Mouse (Mus musculus) embryonic fibroblast, embryonic 13.5 days (primary cell): Measurements from ENCODE around the gene Xpa.
"Not testable (repeated sequence)": the region's sequence is repeated elsewhere in the genome, so short reads cannot be mapped to it uniquely, and the experiment has no call there.

Source experiments
- CTCF ChIP-seq: IDR thresholded peaks from 2 replicates; pipeline ENCODE4 v1.5.1; 2011; ENCODE audit warnings: mild to moderate bottlenecking, control low read depth, low read length, moderate library complexity, borderline replicate concordance; ENCODE audit not compliant: insufficient read depth
- POLR2A ChIP-seq: IDR thresholded peaks from 2 replicates; pipeline ENCODE4 v1.6.1; 2011; ENCODE audit warnings: low read depth, mild to moderate bottlenecking, control low read depth, low read length, moderate library complexity

- not testable (repeated sequence) for TF ChIP-seq CTCF, POLR2A
Observed at GRCm38 (mm10) chr4:46192011-46192410, 4.1 kb downstream of the Xpa start.
